Mouse (Mus musculus) thymus, adult 2 months (tissue): ENCODE results near the gene Sept9.

Experiments
- CTCF ChIP-seq: fragments of 200-500 bp; IDR thresholded peaks from 2 replicates; pipeline ENCODE4 v1.5.1; 2012; ENCODE audit warnings: mild to moderate bottlenecking, control low read depth, low read length, moderate library complexity, borderline replicate concordance; ENCODE audit not compliant: control insufficient read depth, poor library complexity, insufficient read depth; ENCODE audit errors: extremely low read depth
- POLR2A ChIP-seq: fragments of 200-500 bp; IDR thresholded peaks from 2 replicates; pipeline ENCODE4 v1.6.1; 2012; ENCODE audit warnings: mild to moderate bottlenecking, low read length, control low read depth, moderate library complexity; ENCODE audit not compliant: control insufficient read depth, poor library complexity, insufficient read depth; ENCODE audit errors: extremely low read depth

GRCm38 (mm10) chr11:117176304-117176703 lies 23.2 kb upstream of the Sept9 start:
- TF ChIP-seq CTCF (peak; percentile 29; the same call in 1 of the 2 replicates), POLR2A (no peak)
